Mouse (Mus musculus) T-helper 1 cell (primary cell): ENCODE data around the gene Xylt1.

ENCODE experiments used
- in situ Hi-C: fragments of 300-600 bp; cut with MboI, MseI; formaldehyde crosslinking; loops from one replicate; pipeline ENCODE4 v1.15.1; 2025; ENCODE audit warnings: high pct_unique_total_duplicates

The Xylt1 gene

GRCm38 (mm10) chr7:117430361-117430935 is 49.7 kb downstream of the Xylt1 start:
- in situ Hi-C loops = no loop called here

GRCm38 (mm10) chr7:117433641-117434040 is 52.9 kb downstream of the Xylt1 start:
- in situ Hi-C loops = no loop called here

GRCm38 (mm10) chr7:117435091-117435490 is 54.3 kb downstream of the Xylt1 start:
- in situ Hi-C loops = no loop called here

GRCm38 (mm10) chr7:117435730-117436441 is 55.1 kb downstream of the Xylt1 start:
- in situ Hi-C loops = no loop called here

- in situ Hi-C loops = no loop called here
These were observed 56.1 kb downstream of the Xylt1 start for GRCm38 (mm10) chr7:117436892-117437291.

GRCm38 (mm10) chr7:117440994-117441393 is 60.2 kb downstream of the Xylt1 start:
- in situ Hi-C loops = no loop called here

GRCm38 (mm10) chr7:117442639-117443038 is 61.9 kb downstream of the Xylt1 start:
- in situ Hi-C loops = no loop called here

GRCm38 (mm10) chr7:117443215-117443614 is 62.4 kb downstream of the Xylt1 start:
- in situ Hi-C loops = no loop called here

- in situ Hi-C loops = no loop called here
These were observed 64.7 kb downstream of the Xylt1 start for GRCm38 (mm10) chr7:117445471-117445870.

GRCm38 (mm10) chr7:117449605-117450004 is 68.8 kb downstream of the Xylt1 start:
- in situ Hi-C loops = loop anchor here (10.0 kb wide), 1 partner anchor 1905 kb away; no protein-coding TSS in a partner anchor

GRCm38 (mm10) chr7:117451212-117451611 is 70.4 kb downstream of the Xylt1 start:
- in situ Hi-C loops = loop anchor here (10.0 kb wide), 1 partner anchor 1904 kb away; no protein-coding TSS in a partner anchor

GRCm38 (mm10) chr7:117452269-117452668 is 71.5 kb downstream of the Xylt1 start:
- in situ Hi-C loops = loop anchor here (10.0 kb wide), 1 partner anchor 1903 kb away; no protein-coding TSS in a partner anchor

GRCm38 (mm10) chr7:117454789-117455548 is 74.2 kb downstream of the Xylt1 start:
- in situ Hi-C loops = loop anchor here (10.0 kb wide), 1 partner anchor 1900 kb away; no protein-coding TSS in a partner anchor

- in situ Hi-C loops = no loop called here
These were observed 81.6 kb downstream of the Xylt1 start for GRCm38 (mm10) chr7:117462196-117462935.

- in situ Hi-C loops = no loop called here
These were observed 84.2 kb downstream of the Xylt1 start for GRCm38 (mm10) chr7:117464956-117465355.

- in situ Hi-C loops = no loop called here
These were observed 85.4 kb downstream of the Xylt1 start for GRCm38 (mm10) chr7:117466006-117466780.

- in situ Hi-C loops = no loop called here
These were observed 89.5 kb downstream of the Xylt1 start for GRCm38 (mm10) chr7:117470243-117470802.

GRCm38 (mm10) chr7:117472055-117472780 is 91.4 kb downstream of the Xylt1 start:
- in situ Hi-C loops = no loop called here

- in situ Hi-C loops = no loop called here
These were observed 92.3 kb downstream of the Xylt1 start for GRCm38 (mm10) chr7:117472781-117473743.
